Mouse (Mus musculus) intestine, postnatal 0 days (tissue): ENCODE measurements around the gene Nos3. TPM values are rescaled to one million over a fixed set of nuclear protein-coding genes. Genes with fewer than 3 reads are reported as not detected.

ENCODE experiments used
- ATAC-seq: fragments of 200-750 bp; cut with Nextera tagmentation; 2 replicates; pipeline ENCODE4 v1.8.0; 2017; ENCODE audit warnings: mild to moderate bottlenecking, moderate TSS enrichment, moderate library complexity
- H3K27ac ChIP-seq: fragments of 300-500 bp; sonication (generic); 2 replicates; pipeline ENCODE4 v1.5.1; 2014; ENCODE audit warnings: mild to moderate bottlenecking, low read depth, low read length, moderate library complexity
- H3K27me3 ChIP-seq: fragments of 300-500 bp; sonication (generic); replicated peaks from 2 replicates; pipeline ENCODE4 v1.6.1; 2014; ENCODE audit warnings: low read length, mixed read lengths; ENCODE audit not compliant: control insufficient read depth, insufficient read depth
- H3K36me3 ChIP-seq: fragments of 300-500 bp; sonication (generic); 2 replicates; pipeline ENCODE4 v1.6.1; 2014; ENCODE audit warnings: mild to moderate bottlenecking, moderate library complexity; ENCODE audit not compliant: control insufficient read depth, insufficient read depth
- H3K4me1 ChIP-seq: fragments of 300-500 bp; sonication (generic); replicated peaks from 2 replicates; pipeline ENCODE4 v1.6.1; 2014; ENCODE audit warnings: antibody characterized with exemption, low read length, mixed read lengths; ENCODE audit not compliant: control insufficient read depth, insufficient read depth
- H3K4me2 ChIP-seq: fragments of 300-500 bp; sonication (generic); replicated peaks from 2 replicates; pipeline ENCODE4 v1.6.1; 2014; ENCODE audit warnings: low read depth, mild to moderate bottlenecking, moderate library complexity
- H3K4me3 ChIP-seq: fragments of 300-500 bp; sonication (generic); 2 replicates; pipeline ENCODE4 v1.5.1; 2014; ENCODE audit warnings: low read depth, low read length
- H3K9ac ChIP-seq: fragments of 300-500 bp; sonication (generic); 2 replicates; pipeline ENCODE4 v1.6.1; 2014; ENCODE audit warnings: mild to moderate bottlenecking, low read depth, low read length
- H3K9me3 ChIP-seq: fragments of 300-500 bp; sonication (generic); 2 replicates; pipeline ENCODE4 v1.6.1; 2016; ENCODE audit warnings: mixed run types; ENCODE audit not compliant: control insufficient read depth
- CTCF ChIP-seq: sonication (generic); IDR thresholded peaks from 2 replicates; pipeline ENCODE4 v1.5.1; 2016; ENCODE audit warnings: low read depth, mild to moderate bottlenecking, control low read depth, antibody characterized with exemption, moderate library complexity
- WGBS: fragments of 180-500 bp; shearing (Covaris S2); extraction: QIAGEN DNeasy Blood & Tissue Kit; methylation state at CpG from one replicate; pipeline ENCODE4 v1.1.7; 2014; 5-methylcytosine and 5-hydroxymethylcytosine counted together
- polyA plus RNA-seq: library from polyadenylated mRNA; unstranded; fragments of >200 nt; fragmentation: Nextera tagmentation; extraction: Ambion mirVana; gene quantifications from 2 replicates; pipeline ENCODE4 v1.2.1, GENCODE M21; 2015

Nos3 gene
- polyA plus RNA-seq, 1 experiment from 2014 or later = 3.5 TPM

DNA sequence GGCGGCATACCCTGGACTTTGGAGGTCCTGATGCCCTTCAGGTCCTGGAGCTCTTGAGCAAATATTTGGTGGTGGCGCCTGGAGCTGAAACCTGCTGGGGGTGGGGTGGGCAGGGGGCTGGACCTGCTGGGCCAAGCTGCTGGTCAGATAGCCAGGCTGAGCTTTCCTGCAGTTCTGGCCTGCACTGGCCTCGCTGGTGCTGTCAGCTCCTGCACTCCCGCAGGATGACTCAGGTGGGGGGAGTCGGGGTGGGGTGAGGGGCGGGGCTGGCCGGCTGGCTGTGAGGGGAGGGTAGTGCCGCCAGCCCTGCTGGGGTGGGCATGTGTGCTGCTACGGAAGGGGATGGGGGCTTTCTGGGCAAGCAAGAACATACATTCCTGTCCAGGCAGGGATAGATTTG is 64.0 kb downstream of the Nos3 start:
- peak overlapping the region; percentile 84 for H3K4me2 ChIP-seq
- H3K27me3 ChIP-seq = no peaks in the 10 kb centered on the region
- peak overlapping the region; percentile 54 for H3K9ac ChIP-seq
- peak overlapping the region; percentile 88 for H3K27ac ChIP-seq
- WGBS = 17% methylated on average over 9 of the region's 9 CpGs
- TF ChIP-seq CTCF = no peak
- peaks cover 43% of the 10 kb centered on the region for H3K36me3 ChIP-seq
- peaks cover 10% of the 10 kb centered on the region for H3K4me1 ChIP-seq
- H3K9me3 ChIP-seq = no peaks in the 10 kb centered on the region
- ATAC-seq = no peak
- H3K4me3 ChIP-seq = peak overlapping the region; percentile 44

DNA sequence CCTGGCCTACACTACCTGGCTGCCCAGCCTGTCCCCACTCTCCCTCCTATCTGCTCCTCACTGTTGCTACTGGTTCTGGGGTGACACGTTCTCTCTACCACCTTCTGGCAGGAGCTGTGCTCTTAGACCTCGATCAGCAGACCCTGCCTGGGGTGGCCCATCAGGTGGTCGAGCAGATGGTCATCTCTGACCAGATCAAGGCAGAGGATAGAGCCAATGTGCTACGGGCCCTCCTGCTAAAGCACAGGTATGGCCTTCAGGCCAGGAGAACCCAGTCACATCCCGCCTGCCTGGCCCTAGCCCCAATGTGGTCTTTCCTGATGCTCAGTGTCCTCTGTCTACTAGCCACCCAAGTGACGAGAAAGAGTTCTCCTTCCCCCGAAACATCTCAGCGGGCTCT is 69.4 kb downstream of the Nos3 start:
- Histone ChIP-seq H3K4me3 (no peak overlapping the region), H3K4me1 (no peaks in the 10 kb centered on the region), H3K4me2 (no peak overlapping the region), H3K36me3 (peaks cover 89% of the 10 kb centered on the region), H3K9ac (no peak overlapping the region), H3K27me3 (no peaks in the 10 kb centered on the region), H3K27ac (no peak overlapping the region), H3K9me3 (no peaks in the 10 kb centered on the region)
- no peak for ATAC-seq
- WGBS = 93% methylated on average over 8 of the region's 8 CpGs
- TF ChIP-seq CTCF = no peak

Other genes starting within 250 kb of the Nos3 start
- gene Nupl2, start 199.8 kb upstream of the Nos3 start, polyA plus RNA-seq = 4.7 and 6.6 TPM in 2 replicates
- gene Kcnh2, start 13.2 kb upstream of the Nos3 start, polyA plus RNA-seq = 3.0 and 3.1 TPM in 2 replicates
- gene Atg9b, start 27.3 kb downstream of the Nos3 start, polyA plus RNA-seq = 0.42 and 0.61 TPM in 2 replicates
- gene Abcb8, start 28.9 kb downstream of the Nos3 start, polyA plus RNA-seq = 40.4 and 40.9 TPM in 2 replicates
- gene Asic3, start 48.6 kb downstream of the Nos3 start, polyA plus RNA-seq = 0.08 and 0.17 TPM in 2 replicates
- gene Cdk5, start 58.7 kb downstream of the Nos3 start, polyA plus RNA-seq = 28.4 and 29.9 TPM in 2 replicates
- gene Slc4a2, start 59.0 kb downstream of the Nos3 start, polyA plus RNA-seq = 29.9 and 30.1 TPM in 2 replicates
- 66.8 and 67.0 TPM in 2 replicates for gene Fastk, start 80.5 kb downstream of the Nos3 start, polyA plus RNA-seq
- gene Tmub1, start 83.0 kb downstream of the Nos3 start, polyA plus RNA-seq = 27.5 and 28.8 TPM in 2 replicates
- 14.9 and 16.6 TPM in 2 replicates for gene Agap3, start 87.4 kb downstream of the Nos3 start, polyA plus RNA-seq
- gene Gbx1, start 162.4 kb downstream of the Nos3 start, polyA plus RNA-seq = not detected in 2 replicates
- 0.09 and 0.18 TPM in 2 replicates for gene Asb10, start 176.2 kb downstream of the Nos3 start, polyA plus RNA-seq
- gene 4931409K22Rik, start 192.0 kb downstream of the Nos3 start, polyA plus RNA-seq = not detected in 2 replicates
- 40.1 and 40.5 TPM in 2 replicates for gene Abcf2, start 212.7 kb downstream of the Nos3 start, polyA plus RNA-seq
- gene Chpf2, start 221.9 kb downstream of the Nos3 start, polyA plus RNA-seq = 23.5 and 24.4 TPM in 2 replicates